Mouse (Mus musculus) thymus, postnatal 4 days (tissue): ENCODE measurements at regions not wholly inside any gene's neighbourhood (a gene's known extent, or its start where the extent isn't known, plus 50 kb on each side); places are given as distances from the start of the nearest gene placed in this dataset.

Experiments
- DNase-seq: peaks from one replicate; pipeline ENCODE4 v3.0.0; 2021

GRCm38 (mm10) chrX:60833456-60833855 lies 59.8 kb downstream of the Sox3 start:
- DNase-seq, result no peak

- no peak for DNase-seq
These were observed 61.8 kb downstream of the Sox3 start for GRCm38 (mm10) chrX:60831330-60832027.

- DNase-seq, result peak; percentile 2
These were observed 67.8 kb downstream of the Sox3 start for GRCm38 (mm10) chrX:60825181-60826080.

GRCm38 (mm10) chrX:60798567-60798966 lies 94.7 kb downstream of the Sox3 start:
- no peak for DNase-seq

GRCm38 (mm10) chrX:60780766-60781165 lies 112.5 kb downstream of the Sox3 start:
- DNase-seq, result no peak

GRCm38 (mm10) chrX:60780161-60780560 lies 113.1 kb downstream of the Sox3 start:
- no peak for DNase-seq

GRCm38 (mm10) chrX:60773645-60774044 lies 119.6 kb downstream of the Sox3 start:
- no peak for DNase-seq

GRCm38 (mm10) chrX:60772439-60772838 lies 120.8 kb downstream of the Sox3 start:
- no peak for DNase-seq

GRCm38 (mm10) chrX:60750456-60750855 lies 142.8 kb downstream of the Sox3 start:
- DNase-seq, result no peak

GRCm38 (mm10) chrX:60743971-60744370 lies 149.3 kb downstream of the Sox3 start:
- no peak for DNase-seq

GRCm38 (mm10) chrX:60743020-60743707 lies 150.1 kb downstream of the Sox3 start:
- DNase-seq, result no peak

- DNase-seq, result no peak
These were observed 127.1 kb upstream of the Atp11c start for GRCm38 (mm10) chrX:60719428-60720151.

GRCm38 (mm10) chrX:60718794-60719193 lies 126.3 kb upstream of the Atp11c start:
- no peak for DNase-seq

GRCm38 (mm10) chrX:60718156-60718769 lies 125.8 kb upstream of the Atp11c start:
- DNase-seq, result no peak

GRCm38 (mm10) chrX:60681036-60681706 lies 88.7 kb upstream of the Atp11c start:
- no peak for DNase-seq

GRCm38 (mm10) chrX:60644726-60645318 lies 52.3 kb upstream of the Atp11c start:
- no peak for DNase-seq
